Mouse (Mus musculus) layer of hippocampus, postnatal 36 days (tissue): ENCODE results near the gene Ptpn6. TPM values are rescaled to one million over a fixed set of nuclear protein-coding genes. Genes with fewer than 3 reads are reported as not detected.

Experiments used
- DNase-seq, 2 experiments: peaks; one replicate each; pipeline ENCODE4 v3.0.0; 2022
- total RNA-seq, 2 experiments: library from RNA; stranded (reverse); gene quantifications; 2 replicates each; pipeline ENCODE4 v1.2.3; 2021

The Ptpn6 gene
- 1 to 10 TPM; 2.9 to 3.0 TPM for total RNA-seq

DNA sequence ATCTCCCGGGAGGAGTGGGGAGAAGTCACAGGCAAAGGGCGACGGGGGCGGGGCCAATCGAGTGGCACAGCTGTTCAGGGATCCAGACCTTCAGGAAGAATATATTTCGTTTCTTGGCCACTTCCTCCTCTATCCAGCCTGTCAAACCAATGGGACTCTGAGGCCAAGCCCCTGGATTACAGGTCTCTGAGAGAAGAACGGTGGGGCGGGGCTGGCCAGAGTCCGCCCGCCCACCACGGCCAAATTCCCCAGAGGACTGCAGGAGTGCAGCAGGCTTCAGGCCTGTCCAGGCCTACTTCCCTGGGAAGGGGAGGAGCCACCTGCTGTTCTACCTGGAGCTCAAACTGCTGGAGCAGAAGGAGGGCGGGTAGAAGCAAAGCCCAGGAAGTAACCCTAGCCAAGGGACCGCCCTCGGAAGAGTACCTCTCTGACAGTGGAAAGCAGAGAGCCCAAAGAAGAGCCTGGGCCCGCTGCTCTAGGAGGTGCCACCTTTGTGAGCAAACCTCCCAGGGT, at the start of gene Ptpn6:
Gene Ptpn6 (minus strand): TSS at position 204 of the 513 bp plus-strand sequence.
- DNase-seq = no peak

DNA sequence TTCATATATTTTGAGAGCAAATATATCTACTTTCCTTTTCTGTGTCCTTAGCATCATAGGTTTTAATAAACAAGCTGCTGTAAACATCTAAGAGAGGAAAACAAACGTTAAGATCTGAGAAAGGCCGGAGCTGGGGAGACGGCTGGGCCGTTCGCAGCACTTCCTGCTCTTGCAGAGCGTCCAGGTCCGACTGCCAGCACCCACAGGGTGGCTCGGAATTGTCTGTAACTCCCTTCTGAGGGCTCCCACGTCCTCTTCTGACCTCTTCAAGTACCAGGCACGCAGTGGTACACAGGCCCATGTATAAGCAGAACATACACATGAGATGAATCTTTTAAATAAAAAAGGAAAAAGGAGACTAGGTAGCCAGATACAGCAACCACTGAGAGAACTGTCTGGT, 49.2 kb upstream of the Ptpn6 start:
- DNase-seq = no peak

DNA sequence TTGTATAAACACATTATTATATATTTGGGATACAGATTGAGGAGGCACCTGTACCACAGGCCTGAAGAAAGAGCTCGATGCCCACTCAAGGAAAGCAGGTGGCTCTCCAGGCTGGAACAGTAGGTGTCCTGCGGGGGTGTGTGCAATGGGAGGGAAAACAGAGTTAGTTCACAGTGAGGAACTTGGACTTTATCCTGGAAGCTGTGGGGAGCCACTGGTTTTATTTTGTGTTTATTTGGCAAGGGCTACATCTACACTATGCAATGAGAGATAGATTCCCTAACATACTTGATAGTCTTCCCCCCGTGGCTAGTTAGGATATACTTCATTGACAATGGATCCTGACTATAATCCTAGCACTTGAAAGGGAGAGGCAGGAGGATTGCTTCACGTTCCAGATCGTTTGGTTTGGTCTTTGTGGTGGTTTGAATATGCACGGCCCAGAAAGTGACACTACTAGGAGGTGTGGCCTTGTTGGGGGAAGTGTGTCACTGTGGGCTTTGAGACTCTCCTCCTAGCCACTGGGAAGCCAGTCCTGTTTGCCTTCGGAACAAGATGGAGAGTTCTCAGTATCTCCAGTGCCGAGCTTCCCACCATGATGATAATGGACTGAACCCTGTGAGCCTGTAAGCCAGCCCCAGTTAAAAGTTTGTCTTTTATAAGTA, 48.4 kb upstream of the Ptpn6 start:
- no peak for DNase-seq

DNA sequence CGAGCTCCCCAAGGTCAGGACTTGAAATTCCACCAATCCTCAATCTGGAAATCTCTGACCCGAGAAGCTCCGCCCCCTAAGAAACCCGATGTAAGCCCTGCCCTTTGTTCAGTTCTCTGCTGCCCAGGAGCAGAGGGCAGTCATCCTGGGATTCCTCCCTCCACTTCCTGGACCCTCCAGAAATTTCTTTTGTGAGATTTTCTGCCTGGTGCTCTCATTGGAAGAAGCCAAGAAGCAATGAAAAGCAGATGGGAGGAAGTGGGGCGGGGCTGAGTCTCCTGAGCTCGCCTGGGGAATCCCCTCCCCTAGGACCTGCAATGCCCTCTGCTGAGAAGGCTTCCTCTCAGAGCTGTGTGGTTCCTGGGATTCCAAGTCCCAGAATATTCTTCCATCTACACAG, 43.9 kb upstream of the Ptpn6 start:
- DNase-seq = no peak

DNA sequence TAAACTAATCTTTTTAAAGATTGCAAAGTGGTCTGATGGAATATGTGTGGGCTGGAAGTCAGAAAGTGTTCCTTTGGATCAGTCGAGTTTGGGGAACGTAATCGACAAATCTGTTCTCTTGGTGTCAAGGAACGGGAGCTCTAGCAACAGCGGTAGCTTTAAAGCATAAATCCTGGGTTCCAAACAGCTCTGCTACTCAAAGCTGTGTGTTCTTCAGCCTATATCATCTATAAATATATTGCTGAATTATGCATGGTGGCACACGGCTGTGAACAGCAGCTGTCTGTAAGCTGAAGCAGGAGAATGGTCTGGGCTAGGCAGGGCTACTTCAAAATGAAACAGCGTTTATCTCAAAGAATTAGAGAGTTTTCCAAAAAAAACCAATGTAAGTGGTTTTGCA, 42.4 kb upstream of the Ptpn6 start:
- no peak for DNase-seq

DNA sequence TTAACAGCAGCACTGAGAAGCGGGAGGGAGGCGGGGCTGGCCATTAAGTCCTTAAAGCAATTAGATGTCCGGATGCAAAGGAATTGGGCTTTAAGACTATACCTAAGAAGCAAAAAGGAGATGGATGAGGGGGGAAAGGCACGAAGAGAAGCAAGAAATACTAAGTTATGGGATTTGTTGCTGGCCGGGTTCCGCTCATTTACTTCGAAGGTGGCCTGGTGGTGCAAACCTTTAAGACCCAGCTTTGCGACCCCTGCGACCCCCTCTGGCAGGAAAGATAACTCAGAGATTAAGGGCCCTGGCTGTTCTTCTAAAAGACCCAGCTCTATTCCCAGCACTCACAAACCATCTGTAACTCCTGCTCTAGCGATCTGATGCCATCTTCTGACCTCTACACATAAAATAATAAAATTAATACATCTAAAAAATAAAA, 41.5 kb upstream of the Ptpn6 start:
- DNase-seq = no peak

DNA sequence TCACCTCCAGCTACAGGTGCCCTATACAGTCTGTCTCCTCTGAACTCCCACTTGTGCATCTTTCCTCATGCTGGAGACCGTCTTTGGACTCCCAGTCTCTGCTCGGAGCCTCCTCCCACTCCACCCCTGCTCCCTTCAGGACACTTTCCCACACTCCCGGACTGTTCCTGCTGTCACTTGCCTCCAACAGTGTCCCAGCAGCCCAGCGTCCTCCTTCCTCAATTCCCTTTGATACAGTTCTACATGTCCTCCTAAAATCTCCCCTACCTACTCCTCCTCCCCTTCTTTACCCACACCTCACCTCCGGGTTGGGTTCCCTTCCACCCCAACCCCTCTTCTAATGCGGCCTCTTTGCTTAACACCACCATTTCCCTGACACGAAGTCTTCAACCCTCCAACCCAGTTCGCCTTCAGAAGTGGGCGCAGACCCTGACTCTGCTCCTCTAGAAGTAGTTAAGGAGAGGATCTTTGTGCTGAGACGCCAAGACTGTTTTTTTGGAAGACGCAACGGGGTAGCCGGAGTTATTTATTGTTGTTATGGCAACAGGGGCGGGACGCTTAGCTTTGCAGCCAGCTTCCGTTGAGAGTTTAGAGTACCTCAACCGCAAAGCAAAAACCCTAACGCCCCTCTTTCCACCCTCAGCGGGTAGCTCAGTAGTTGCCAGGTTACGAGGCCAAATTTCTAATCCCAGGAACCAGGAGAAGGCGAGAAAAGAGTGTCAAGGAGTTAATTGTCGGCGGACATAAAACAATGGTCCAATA, 40.9 kb upstream of the Ptpn6 start, which contains the start of gene Lrrc23:
Gene Lrrc23 (minus strand): TSS at position 506 of the 762 bp plus-strand sequence.
- no peak for DNase-seq

DNA sequence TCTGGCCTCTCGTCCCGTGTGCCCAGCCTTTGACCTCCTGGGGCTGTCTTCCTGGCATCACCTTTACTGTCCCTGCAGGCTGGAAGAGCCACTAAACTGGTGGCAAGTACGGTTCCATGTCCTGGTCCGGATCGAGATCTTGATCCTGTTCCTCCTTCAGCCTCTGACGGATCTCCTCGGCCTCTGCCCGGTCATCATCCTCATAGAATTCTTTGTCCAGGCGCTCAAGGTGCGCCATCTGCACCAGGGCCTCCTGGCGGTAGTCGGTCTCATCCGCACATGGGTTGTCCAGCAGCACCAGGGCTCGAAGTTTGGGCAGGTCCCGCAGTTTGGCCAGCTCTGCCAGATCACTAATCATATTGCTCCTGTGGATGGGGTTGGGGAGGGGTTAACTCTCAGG, 32.0 kb upstream of the Ptpn6 start:
- DNase-seq = no peak

DNA sequence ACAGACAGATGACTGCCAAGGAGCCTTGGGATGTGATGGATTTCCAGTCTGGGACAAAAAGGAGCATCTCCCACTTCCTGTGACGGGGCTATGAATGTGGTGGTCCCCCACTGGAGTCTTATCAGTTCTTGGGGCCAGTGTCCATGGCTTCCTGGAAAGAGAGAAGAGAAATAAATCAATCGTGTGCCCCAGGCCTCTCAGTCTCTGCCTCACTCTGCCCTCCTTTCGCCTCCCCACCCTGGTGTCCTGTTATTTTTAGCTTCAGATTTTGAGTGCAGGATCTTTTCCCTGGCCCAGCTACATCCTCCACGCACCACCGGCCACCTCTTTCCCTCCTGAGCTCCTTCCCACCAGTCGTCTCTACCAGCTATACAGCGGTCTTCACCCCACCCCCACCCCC, 31.5 kb upstream of the Ptpn6 start:
- no peak for DNase-seq

DNA sequence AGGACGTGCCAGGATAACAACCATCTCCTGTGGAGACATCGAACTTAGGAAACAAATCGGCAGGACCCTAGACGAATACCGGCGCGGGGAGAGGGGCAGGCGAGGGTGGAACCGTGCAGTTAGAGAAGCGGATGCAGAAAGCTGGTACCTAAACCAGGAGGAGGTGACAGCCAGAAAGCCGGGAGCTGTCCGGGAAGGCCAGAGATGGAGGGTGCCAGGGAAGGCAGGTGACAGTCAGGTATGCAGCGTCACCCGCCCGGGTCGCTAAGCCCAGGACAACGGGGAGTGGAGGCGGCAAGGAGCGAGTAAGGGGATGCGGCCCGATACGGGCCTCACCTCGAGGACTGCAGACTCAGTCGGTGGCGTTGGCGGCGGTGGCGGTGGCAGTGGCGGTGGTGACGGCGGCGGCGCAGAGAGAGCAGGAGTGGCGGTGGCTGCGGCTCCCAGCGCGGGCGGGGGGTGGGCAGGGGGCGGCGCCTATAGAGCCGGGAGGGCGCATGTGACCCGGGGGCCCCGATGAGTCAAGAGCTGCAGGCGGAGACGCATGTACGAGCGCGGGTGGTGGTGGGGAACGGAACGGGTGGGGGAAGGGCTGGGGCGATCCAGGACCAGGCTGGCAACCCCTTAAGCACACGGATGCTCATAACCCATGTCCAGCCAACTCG, 30.7 kb upstream of the Ptpn6 start, which contains the start of gene Eno2:
Gene Eno2 (minus strand): TSS at position 573 of the 665 bp plus-strand sequence.
- peak; percentile 70 to 73 for DNase-seq

DNA sequence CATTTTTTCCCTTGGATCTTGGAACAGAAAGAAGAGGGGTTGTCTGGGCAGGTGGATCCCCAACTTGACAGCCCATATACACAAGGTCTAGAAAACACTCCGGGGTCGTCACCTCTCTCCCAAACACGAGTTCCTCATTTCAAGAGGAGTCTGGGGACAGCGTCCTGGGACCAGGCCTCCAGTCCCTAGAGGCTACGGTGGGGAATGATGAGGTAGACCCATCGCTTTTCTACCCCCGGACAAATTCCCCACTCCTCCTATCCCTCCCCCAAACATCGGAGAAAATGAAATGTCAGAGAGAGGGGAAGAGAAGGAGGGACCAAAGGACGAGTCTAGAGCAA, 30.2 kb upstream of the Ptpn6 start:
- no peak for DNase-seq

DNA sequence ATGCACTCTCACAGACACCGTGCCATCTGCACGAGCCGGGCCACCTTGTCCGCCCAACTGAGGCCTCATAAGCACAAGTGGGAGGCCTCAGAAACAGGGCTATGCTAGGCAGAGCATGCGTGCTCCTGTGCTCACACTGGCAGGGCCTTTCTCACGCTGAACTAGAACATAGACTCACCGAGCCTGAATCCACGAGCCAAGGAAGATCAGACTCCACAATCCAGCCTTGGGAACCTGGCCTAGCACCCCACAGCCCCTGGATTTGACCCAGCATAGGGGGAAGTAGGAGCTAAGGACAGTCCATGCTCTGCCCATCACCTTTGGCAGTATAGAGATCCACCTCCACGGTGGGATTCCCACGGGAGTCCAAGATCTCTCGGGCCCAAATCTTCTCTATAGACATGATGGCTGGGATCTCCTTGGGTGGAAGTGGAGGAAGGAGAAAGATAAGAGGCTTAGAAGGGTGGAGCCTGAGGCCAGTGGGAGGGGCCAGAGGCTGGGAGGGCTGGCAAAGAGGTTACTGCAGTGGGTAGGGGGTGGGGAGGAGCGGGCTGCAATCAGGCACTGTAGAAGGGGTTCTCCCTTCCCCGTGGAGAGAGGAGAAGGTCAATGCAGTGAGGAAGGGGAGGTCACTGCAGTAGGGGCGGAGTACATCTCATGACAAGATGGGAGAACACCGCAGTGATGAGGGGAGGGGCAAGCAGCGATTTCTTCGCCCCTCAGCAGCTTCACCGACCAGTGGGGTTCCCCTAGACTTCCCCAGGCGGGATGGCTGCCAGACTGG, 29.6 kb upstream of the Ptpn6 start:
- DNase-seq = no peak

DNA sequence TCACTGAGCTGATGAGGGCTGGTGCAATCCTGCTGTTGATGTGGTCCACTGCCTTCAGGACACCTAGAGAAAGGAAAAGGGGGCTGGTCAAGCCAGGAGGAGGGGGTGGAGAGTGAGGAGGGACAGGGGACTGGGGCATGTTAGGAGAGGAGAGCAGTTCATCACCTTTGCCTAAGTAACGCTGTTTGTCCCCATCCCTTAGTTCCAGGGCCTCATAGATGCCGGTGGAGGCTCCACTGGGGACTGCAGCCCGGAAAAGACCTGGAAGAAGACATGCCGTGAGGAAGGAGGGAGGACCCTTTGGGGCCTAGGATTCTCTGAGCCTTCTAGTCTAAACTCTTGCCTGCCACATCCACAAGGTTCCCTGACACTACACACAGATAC, 29.0 kb upstream of the Ptpn6 start:
- no peak for DNase-seq

DNA sequence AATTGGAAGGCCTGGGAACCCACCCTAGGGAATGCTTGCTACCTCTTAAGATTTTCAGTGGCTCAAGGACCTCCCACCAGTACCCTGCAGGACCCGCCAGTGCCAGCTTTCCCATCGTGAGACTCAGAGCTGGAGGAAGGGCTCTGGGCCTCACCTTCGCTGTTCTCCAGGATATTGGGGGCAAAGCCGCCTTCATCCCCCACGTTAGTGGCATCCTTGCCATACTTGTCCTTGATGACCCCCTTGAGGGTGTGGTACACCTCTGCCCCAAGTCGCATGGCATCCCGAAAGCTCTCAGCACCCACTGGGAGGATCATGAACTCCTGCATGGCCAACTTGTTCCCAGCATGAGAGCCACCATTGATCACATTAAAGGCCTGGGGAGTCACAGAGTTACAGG, 27.4 kb upstream of the Ptpn6 start:
- DNase-seq = no peak

DNA sequence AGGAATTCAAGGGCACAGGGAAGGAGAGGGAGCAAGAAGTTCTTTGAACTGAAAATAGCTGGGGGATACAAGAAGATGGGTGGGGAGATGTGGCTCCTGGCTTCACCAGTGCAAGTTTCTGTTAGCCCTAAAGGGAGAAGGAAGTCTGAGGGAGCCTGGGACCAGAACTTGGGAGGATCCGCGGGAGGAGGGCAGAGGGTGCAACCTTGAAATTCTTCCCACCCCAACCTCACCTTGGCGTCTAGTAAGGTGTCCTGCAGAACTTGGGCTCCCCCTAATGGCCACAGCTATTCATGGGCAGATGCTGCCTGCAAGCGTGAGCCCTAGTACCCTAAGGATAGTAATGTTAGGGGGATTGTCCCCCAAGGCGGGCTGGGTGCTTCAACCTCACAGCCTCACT, 20.7 kb upstream of the Ptpn6 start:
- peak; percentile 78 to 79 for DNase-seq

DNA sequence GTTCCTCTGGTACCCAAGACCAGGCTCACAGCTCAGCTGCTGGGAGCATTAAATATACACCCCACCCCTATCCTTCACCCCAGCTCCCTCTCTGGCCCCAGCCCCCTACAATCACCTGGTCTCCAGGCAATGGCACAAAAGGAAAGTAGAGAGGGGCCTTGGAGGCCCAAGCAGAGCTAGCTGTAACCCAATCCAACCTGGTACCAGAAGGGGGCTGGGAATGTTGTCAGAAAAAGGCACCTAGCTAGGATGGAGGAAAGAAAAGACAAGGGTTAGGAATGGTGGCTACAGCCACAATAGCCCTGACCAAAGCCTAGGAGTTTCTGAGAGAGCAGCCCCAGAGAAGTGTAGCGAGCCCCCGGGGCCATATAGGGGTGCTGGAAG, 20.3 kb upstream of the Ptpn6 start:
- no peak for DNase-seq

DNA sequence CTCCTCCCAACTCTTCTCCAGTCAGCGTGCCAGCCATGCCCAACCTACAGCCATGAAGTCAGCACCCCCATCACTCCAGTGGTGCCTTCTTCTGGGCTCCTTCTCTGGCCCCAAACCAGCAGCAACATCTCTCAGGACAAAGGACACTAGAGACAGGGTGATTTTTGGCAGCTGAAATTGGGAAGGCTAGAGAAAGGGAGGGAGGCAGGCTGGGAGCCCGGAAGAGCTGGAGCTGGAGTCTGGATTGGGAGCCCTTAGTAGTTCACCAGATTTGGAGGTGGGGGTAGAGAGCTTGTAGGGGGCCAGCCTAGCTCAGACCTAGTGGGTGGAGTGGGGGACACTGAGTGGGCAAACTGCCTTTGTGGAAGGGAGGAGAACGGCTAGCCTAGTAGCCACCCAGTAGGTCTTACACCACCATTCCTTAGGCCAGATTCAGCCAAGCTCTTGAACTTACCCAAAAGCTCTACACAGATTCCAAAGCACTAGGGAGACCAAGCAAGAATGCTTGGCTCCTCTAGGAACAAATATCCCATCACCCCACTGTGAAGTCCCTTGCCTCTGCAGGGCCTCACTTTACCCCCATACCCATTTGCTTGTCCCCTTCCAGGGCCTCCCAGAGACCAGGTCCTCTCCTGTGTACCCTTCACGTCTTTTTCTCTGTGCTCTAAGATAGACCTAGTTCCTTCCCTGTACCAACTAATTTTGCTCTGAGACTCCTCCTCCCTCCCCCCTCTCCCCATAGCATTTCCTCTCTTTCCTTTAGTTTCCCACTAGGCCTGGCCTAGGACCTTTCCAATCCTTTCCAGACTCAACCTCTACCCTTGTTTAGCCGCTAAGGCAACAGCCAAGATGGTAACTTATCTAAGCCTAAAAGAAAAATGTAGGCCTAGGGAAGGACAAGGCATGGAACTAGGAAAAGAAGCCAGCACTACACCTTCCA, 19.7 kb upstream of the Ptpn6 start:
- DNase-seq = peak; percentile 56 to 64

DNA sequence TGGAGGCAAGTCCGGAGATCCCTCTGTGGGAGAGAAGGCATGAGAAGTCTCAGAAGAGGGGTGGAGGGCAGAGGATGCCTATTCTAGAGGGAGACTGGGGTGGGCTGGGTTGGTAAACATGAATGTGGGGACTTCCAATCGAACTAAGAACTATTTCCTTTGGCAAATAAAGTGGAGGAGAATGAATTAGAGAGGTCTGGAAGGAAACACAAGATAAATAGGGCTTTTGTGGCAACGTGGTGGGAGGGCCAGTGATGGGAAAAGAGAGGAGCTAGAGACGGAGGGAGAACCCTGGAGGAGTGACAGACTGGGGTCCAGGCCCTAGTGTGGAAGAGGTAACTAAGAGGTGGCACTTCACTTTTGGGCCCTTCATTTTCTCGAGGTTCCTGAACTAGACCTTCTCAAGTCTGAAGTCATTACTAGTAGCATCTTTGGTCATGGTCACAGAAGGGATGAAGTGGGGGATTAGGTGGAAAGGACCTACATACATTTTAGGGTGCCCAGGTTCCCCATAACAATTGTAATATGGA, 18.9 kb upstream of the Ptpn6 start:
- no peak for DNase-seq

DNA sequence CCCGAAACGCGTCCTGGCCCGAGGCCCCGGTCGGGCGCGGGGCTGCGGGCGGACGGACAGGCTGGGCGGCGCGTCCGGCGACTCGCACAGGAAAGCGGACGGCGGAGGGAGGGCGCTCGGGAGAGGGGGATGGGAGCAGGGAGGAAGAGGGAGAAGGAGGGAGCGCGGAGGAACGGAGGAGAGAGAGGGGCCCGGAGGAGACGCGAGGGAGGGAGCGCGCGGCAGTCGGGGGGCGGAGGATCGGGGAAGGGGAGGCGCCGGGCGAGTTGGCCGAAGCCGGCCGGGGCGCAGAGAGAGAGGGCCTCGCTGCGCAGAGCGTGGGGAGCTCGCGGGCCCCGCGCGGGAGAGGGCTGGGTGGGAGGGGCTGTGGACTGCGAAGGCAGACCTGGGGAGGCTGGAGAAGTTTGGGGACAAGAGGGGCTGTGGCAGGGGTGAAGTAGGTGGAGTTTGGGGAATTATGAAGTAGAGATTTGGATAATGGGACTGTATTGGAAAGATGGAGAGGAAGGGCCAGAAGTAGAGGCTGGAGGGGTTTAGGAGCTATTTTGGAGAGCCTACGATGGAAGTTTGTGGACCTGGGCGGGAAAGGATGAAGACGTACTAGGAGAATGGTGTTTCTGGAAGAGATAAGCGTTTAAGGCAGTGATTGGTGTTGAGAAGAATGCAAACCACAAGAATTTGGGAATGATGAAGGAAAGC, 18.3 kb upstream of the Ptpn6 start:
- peak; percentile 79 to 83 for DNase-seq

DNA sequence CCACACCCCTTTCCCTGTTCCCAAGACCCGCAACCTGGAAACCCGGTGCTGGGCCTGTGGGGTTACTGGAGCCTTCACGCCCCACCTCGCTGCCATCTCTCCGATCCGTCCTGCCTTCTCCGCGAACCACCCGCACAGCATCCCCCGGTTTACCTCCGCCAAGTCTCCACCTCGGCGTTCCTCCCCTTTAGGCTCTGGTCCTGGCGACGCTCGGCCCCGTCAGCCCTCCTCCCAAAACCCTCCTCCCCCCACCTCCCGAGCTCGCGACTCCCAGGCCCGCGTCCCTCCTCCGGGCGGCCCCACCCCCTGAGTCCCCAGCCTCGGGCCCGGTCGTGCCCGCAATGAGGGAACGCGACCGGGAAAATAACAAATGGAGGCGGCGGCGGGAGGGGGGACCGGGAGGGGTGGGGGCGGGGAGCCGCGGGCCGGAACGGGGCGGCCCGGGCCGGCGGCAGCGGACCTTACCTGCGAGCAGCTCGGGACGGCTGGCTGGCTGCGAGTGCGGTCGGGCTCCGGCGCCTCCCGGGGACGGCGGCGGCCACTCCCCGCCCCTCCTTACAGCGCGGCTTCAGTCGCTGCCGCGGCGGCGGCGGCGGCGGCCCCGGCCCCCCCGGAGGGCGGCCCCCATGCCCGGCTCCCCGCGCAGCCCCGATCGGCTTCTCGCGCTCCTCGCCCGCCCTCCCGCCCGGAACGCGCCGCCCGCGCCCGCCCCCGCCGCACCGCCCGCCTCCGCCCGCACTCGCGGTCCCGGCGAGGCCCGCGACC, 17.5 kb upstream of the Ptpn6 start, which contains the start of the genes Gm45234 and Atn1:
Gene Gm45234 (minus strand): TSS at position 191 of the 765 bp plus-strand sequence.
Gene Atn1 (minus strand): TSS at position 694 of the 765 bp plus-strand sequence.
- peak in 1 of 2 experiments; percentile 47 for DNase-seq
